ENCODE assay signal across 14 mouse cellular contexts in the genomic region with DNA sequence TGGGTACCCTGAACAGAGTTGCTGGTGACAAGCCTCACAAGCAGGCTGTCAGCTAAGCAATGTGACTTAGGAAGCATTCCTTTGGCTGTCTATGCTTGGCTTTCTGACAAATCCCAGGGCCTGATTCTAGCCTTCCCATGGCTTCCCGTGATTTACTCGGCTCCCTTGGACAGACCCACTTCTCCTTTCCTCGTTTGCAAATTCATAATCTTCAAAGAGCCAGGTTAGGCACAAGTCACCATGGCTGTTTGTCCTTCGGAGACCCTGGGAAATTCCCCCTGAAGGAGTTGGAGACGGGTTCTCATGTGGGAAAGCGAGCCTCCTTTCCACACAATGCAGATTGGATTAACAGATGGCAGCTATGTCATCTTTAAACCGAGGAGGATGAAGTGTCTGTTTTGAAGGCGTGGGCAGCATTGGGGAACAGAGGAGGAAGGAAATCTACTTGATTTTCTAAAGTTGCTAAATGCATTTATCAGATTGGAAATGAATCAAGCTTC. TPM values are rescaled to one million over a fixed set of nuclear protein-coding genes. Genes with fewer than 3 reads are reported as not detected.
A peak's percentile ranks its signal among the peaks of the same experiment; 100 is the strongest.
DNase-seq lines count a peak whose midpoint lies in the region; ATAC-seq and TF ChIP-seq lines count a peak whose summit lies in the region.
"Had no signal": no experiment of that assay in that cellular context is flagged by ENCODE, and none has a peak within 500 bp of the region (broad histone marks: within the 10 kb centered on the region; RNA-seq: fewer than 3 reads in every experiment).

No protein-coding gene starts in this region.

- no peaks in the 10 kb centered on the region for H3K4me1 ChIP-seq in lung, embryonic 14.5 days (ENCODE audit: insufficient read depth)
- H3K4me1 ChIP-seq in heart, embryonic 10.5 days = peaks cover 16% of the 10 kb centered on the region
- H3K4me1 ChIP-seq: liver, embryonic 12.5 days had no signal

- H3K4me2 ChIP-seq in lung, embryonic 14.5 days = no peak overlapping the region
- H3K4me2 ChIP-seq: liver, embryonic 12.5 days had no signal

- no peaks in the 10 kb centered on the region for H3K36me3 ChIP-seq in lung, embryonic 14.5 days (ENCODE audit: insufficient read depth)
- H3K36me3 ChIP-seq in heart, embryonic 10.5 days = no peaks in the 10 kb centered on the region
- H3K36me3 ChIP-seq: liver, embryonic 12.5 days had no signal

- H3K4me3 ChIP-seq in lung, embryonic 14.5 days (ENCODE audit: low read depth, low read length) = no peak overlapping the region
- no peak overlapping the region for H3K4me3 ChIP-seq in heart, embryonic 10.5 days
- H3K4me3 ChIP-seq: liver, embryonic 12.5 days had no signal

- peak; percentile 88 for ATAC-seq in frontal cortex, adult (ENCODE audit: low TSS enrichment)
- peak; percentile 46; the same call in 1 of the 2 replicates for ATAC-seq in lung, embryonic 14.5 days (ENCODE audit: insufficient read depth)
- 0 out of 2 replicates have a peak, but pooled peaks have one; percentile 23 for ATAC-seq in megakaryocyte progenitor cell, adult 5-6 weeks (replicated peaks; ENCODE audit: poor library complexity)
- ATAC-seq: liver, embryonic 12.5 days; midbrain, embryonic 16.5 days had no signal

- no peak overlapping the region for H3K27ac ChIP-seq in lung, embryonic 14.5 days (ENCODE audit: low read depth)
- H3K27ac ChIP-seq in heart, embryonic 10.5 days = peak overlapping the region; percentile 56; the same call in 1 of the 2 replicates
- H3K27ac ChIP-seq: liver, embryonic 12.5 days had no signal

- no peak overlapping the region for H3K9ac ChIP-seq in lung, embryonic 14.5 days
- H3K9ac ChIP-seq: liver, embryonic 12.5 days had no signal

- no peak for TF ChIP-seq CTCF in lung, embryonic 14.5 days (IDR thresholded peaks at IDR 0.05; ENCODE audit: low read depth)

- H3K27me3 ChIP-seq in lung, embryonic 14.5 days (ENCODE audit: insufficient read depth, low read length) = no peaks in the 10 kb centered on the region
- H3K27me3 ChIP-seq in heart, embryonic 10.5 days (ENCODE audit: insufficient read depth, poor library complexity, severe bottlenecking) = no peaks in the 10 kb centered on the region
- H3K27me3 ChIP-seq: liver, embryonic 12.5 days had no signal

- 27% methylated on average over 8 of the region's 8 CpGs for WGBS in lung, embryonic 14.5 days
- WGBS in heart, embryonic 10.5 days = 23% methylated on average over 8 of the region's 8 CpGs

- no peaks in the 10 kb centered on the region for H3K9me3 ChIP-seq in lung, embryonic 14.5 days (ENCODE audit: low read depth, low read length)
- no peaks in the 10 kb centered on the region for H3K9me3 ChIP-seq in heart, embryonic 10.5 days
- H3K9me3 ChIP-seq: liver, embryonic 12.5 days had no signal

- no peak for DNase-seq in frontal cortex, postnatal 10 days (ENCODE audit: low spot score in 2 of 2)
- DNase-seq in lung, embryonic 14.5 days = peak; percentile 66
- no peak for DNase-seq in lung, postnatal 36 days
- DNase-seq in heart, embryonic 10.5 days (ENCODE audit: low spot score) = no peak
- DNase-seq in adrenal gland, adult 8-10 months = no peak
- DNase-seq in cerebellum, postnatal 36 days = no peak
- DNase-seq: B cell, adult 2 months; cerebellum, adult 11 months; thymus, postnatal 25 days had no signal

RNA-seq across cellular contexts. Expression of a gene that starts 8.2 kb away (rescaled TPM):
- 138 and 147 TPM in 2 replicates for polyA plus RNA-seq in lung, embryonic 14.5 days (2014; fragmentation: Nextera tagmentation; extraction: Ambion mirVana)
- polyA plus RNA-seq in heart, embryonic 10.5 days (2016; fragmentation: Nextera tagmentation; extraction: Ambion mirVana) = 127 and 180 TPM in 2 replicates
- total RNA-seq in megakaryocyte progenitor cell, adult 5-6 weeks (2015) = 12.8 and 13.8 TPM in 2 replicates
- 3.2 and 3.7 TPM in 2 replicates for total RNA-seq in megakaryocyte progenitor cell, adult 5-6 weeks (2017)
- total RNA-seq in adrenal gland, adult 8-10 months (2022) = 10 to 100 TPM; 58.4 to 87.4 (median 71.8) TPM

RNA-seq across cellular contexts. Expression of a gene that starts 8.3 kb away (rescaled TPM):
- polyA plus RNA-seq in lung, embryonic 14.5 days (2014; fragmentation: Nextera tagmentation; extraction: Ambion mirVana) = 0.14 and 0.25 TPM in 2 replicates
- polyA plus RNA-seq in heart, embryonic 10.5 days (2016; fragmentation: Nextera tagmentation; extraction: Ambion mirVana) = 0.16 and 0.35 TPM in 2 replicates
- total RNA-seq in megakaryocyte progenitor cell, adult 5-6 weeks (2015) = 0.10 and 0.32 TPM in 2 replicates
- total RNA-seq in megakaryocyte progenitor cell, adult 5-6 weeks (2017) = not detected in 2 replicates
- total RNA-seq in adrenal gland, adult 8-10 months (2022) = 1 to 10 TPM in 3 of 4 experiments, under 1 TPM in 1; 0.63 to 1.9 (median 1.6) TPM

RNA-seq across cellular contexts. Expression of a gene that starts 31.2 kb away (rescaled TPM):
- polyA plus RNA-seq in lung, embryonic 14.5 days (2014; fragmentation: Nextera tagmentation; extraction: Ambion mirVana) = not detected in 2 replicates
- polyA plus RNA-seq in heart, embryonic 10.5 days (2016; fragmentation: Nextera tagmentation; extraction: Ambion mirVana) = 0.06 TPM in 1 of 2 replicates, not detected in the other
- total RNA-seq in megakaryocyte progenitor cell, adult 5-6 weeks (2015) = 0.83 and 1.4 TPM in 2 replicates
- 2.3 and 2.7 TPM in 2 replicates for total RNA-seq in megakaryocyte progenitor cell, adult 5-6 weeks (2017)
- under 1 TPM in 1 of 4 experiments, not detected in 3; 0.11 TPM for total RNA-seq in adrenal gland, adult 8-10 months (2022)
- polyA plus RNA-seq: liver, embryonic 12.5 days; midbrain, embryonic 16.5 days had no signal

RNA-seq across cellular contexts. Expression of a gene that starts 52.1 kb away (rescaled TPM):
- polyA plus RNA-seq in lung, embryonic 14.5 days (2014; fragmentation: Nextera tagmentation; extraction: Ambion mirVana) = 1.2 and 1.5 TPM in 2 replicates
- 0.22 and 1.3 TPM in 2 replicates for polyA plus RNA-seq in heart, embryonic 10.5 days (2016; fragmentation: Nextera tagmentation; extraction: Ambion mirVana)
- total RNA-seq in megakaryocyte progenitor cell, adult 5-6 weeks (2015) = not detected in 2 replicates
- total RNA-seq in megakaryocyte progenitor cell, adult 5-6 weeks (2017) = not detected in 2 replicates
- 10 to 100 TPM in 2 of 4 experiments, 1 to 10 TPM in 2; 9.1 to 25.6 (median 14.2) TPM for total RNA-seq in adrenal gland, adult 8-10 months (2022)
- total RNA-seq: neutrophil, adult 5-6 weeks had no signal

Comparison
In these comparisons a context has a peak if more than half of its experiments do, and no peak if none do; other contexts are left out.
1. ATAC-seq: peak in every context shown above with its lines; median percentile 88 in frontal cortex, adult; 46 in lung, embryonic 14.5 days; 23 in megakaryocyte progenitor cell, adult 5-6 weeks.
2. RNA of a gene that starts 8.2 kb away (total RNA-seq): 58.4 to 87.4 TPM in adrenal gland, adult 8-10 months; 3.2 to 13.8 TPM in megakaryocyte progenitor cell, adult 5-6 weeks; every median in the first group is over 4 times any median in the second.